Comparison of ENCODE assay signal across 12 mouse cellular contexts in genomic region chr8:113405158-113405557, GRCm38 (mm10).
"Had no signal": no experiment of that assay in that cellular context is flagged by ENCODE, and none has a peak within 500 bp of the region (broad histone marks: within the 10 kb centered on the region; RNA-seq: fewer than 3 reads in every experiment).

No protein-coding gene starts in this region.

- H3K27ac ChIP-seq: left cerebral cortex, adult 2 months; liver, embryonic 13.5 days; midbrain, embryonic 13.5 days; stomach, embryonic 15.5 days had no signal

- H3K4me2 ChIP-seq: liver, embryonic 13.5 days; midbrain, embryonic 13.5 days; stomach, embryonic 15.5 days had no signal

- H3K4me3 ChIP-seq: left cerebral cortex, adult 2 months; liver, embryonic 13.5 days; midbrain, embryonic 13.5 days; stomach, embryonic 15.5 days had no signal

- H3K9me3 ChIP-seq: liver, embryonic 13.5 days; midbrain, embryonic 13.5 days; stomach, embryonic 15.5 days had no signal

- H3K4me1 ChIP-seq: liver, embryonic 13.5 days; midbrain, embryonic 13.5 days; stomach, embryonic 15.5 days had no signal

- H3K9ac ChIP-seq: liver, embryonic 13.5 days; liver, postnatal 0 days; midbrain, embryonic 13.5 days; stomach, embryonic 15.5 days had no signal

- H3K36me3 ChIP-seq: liver, embryonic 13.5 days; midbrain, embryonic 13.5 days; stomach, embryonic 15.5 days had no signal

- H3K27me3 ChIP-seq: liver, embryonic 13.5 days; midbrain, embryonic 13.5 days; stomach, embryonic 15.5 days had no signal

- DNase-seq: liver; liver, embryonic 13.5 days; liver, postnatal 0 days; lung, postnatal 14 days; right cerebral cortex, postnatal 14 days; thymus, adult 2 months; thymus, postnatal 25 days had no signal

- ATAC-seq: inflammation-experienced regulatory T-cells, adult 6 months; intestine, postnatal 0 days; liver, postnatal 0 days; midbrain, embryonic 13.5 days had no signal
